Mouse (Mus musculus) right cerebral cortex, postnatal 14 days (tissue): ENCODE results near the gene Pax5.

ENCODE experiments used
- DNase-seq: peaks from one replicate; pipeline ENCODE4 v3.0.0; 2022

Pax5 gene

GRCm38 (mm10) chr4:44582687-44583086 lies 127.6 kb downstream of the Pax5 start:
- no peak for DNase-seq

GRCm38 (mm10) chr4:44578591-44578990 lies 131.7 kb downstream of the Pax5 start:
- no peak for DNase-seq

- peak; percentile 66 for DNase-seq
Observed at GRCm38 (mm10) chr4:44577293-44577692, 133.0 kb downstream of the Pax5 start.

GRCm38 (mm10) chr4:44576786-44577185 lies 133.5 kb downstream of the Pax5 start:
- no peak for DNase-seq

- no peak for DNase-seq
Observed at GRCm38 (mm10) chr4:44573017-44573416, 137.3 kb downstream of the Pax5 start.

- no peak for DNase-seq
Observed at GRCm38 (mm10) chr4:44572373-44572772, 137.9 kb downstream of the Pax5 start.

- DNase-seq, result no peak
Observed at GRCm38 (mm10) chr4:44569138-44569537, 141.1 kb downstream of the Pax5 start.

GRCm38 (mm10) chr4:44568666-44569065 lies 141.6 kb downstream of the Pax5 start:
- no peak for DNase-seq

GRCm38 (mm10) chr4:44566401-44566800 lies 143.9 kb downstream of the Pax5 start:
- DNase-seq, result no peak

GRCm38 (mm10) chr4:44565126-44566082 lies 144.9 kb downstream of the Pax5 start:
- DNase-seq, result no peak

GRCm38 (mm10) chr4:44564602-44565001 lies 145.7 kb downstream of the Pax5 start:
- DNase-seq, result peak; percentile 81

GRCm38 (mm10) chr4:44560956-44561355 lies 149.3 kb downstream of the Pax5 start:
- no peak for DNase-seq

- no peak for DNase-seq
Observed at GRCm38 (mm10) chr4:44558564-44558955, 151.7 kb downstream of the Pax5 start.

- DNase-seq, result peak; percentile 65
Observed at GRCm38 (mm10) chr4:44557815-44558563, 152.3 kb downstream of the Pax5 start.

- DNase-seq, result peak; percentile 17
Observed at GRCm38 (mm10) chr4:44556586-44557281, 153.6 kb downstream of the Pax5 start.

GRCm38 (mm10) chr4:44555576-44555975 lies 154.7 kb downstream of the Pax5 start:
- no peak for DNase-seq

GRCm38 (mm10) chr4:44551470-44551869 lies 158.8 kb downstream of the Pax5 start:
- DNase-seq, result no peak

- no peak for DNase-seq
Observed at GRCm38 (mm10) chr4:44549029-44549428, 161.3 kb downstream of the Pax5 start.

GRCm38 (mm10) chr4:44545669-44546068 lies 164.6 kb downstream of the Pax5 start:
- no peak for DNase-seq

GRCm38 (mm10) chr4:44544495-44544894 lies 165.8 kb downstream of the Pax5 start:
- no peak for DNase-seq

- DNase-seq, result no peak
Observed at GRCm38 (mm10) chr4:44543880-44544279, 166.4 kb downstream of the Pax5 start.

GRCm38 (mm10) chr4:44542101-44542500 lies 168.2 kb downstream of the Pax5 start:
- no peak for DNase-seq

GRCm38 (mm10) chr4:44538488-44538887 lies 171.8 kb downstream of the Pax5 start:
- no peak for DNase-seq
